Mouse (Mus musculus) CH12F3 (cell line): ENCODE measurements around the gene Prr5.

Source experiments
- in situ Hi-C: fragments of 300-500 bp; cut with MboI; formaldehyde crosslinking; loops from 2 replicates; pipeline ENCODE4 v1.14.3; 2020; ENCODE audit warnings: low sequenced_read_pairs

Prr5 gene

GRCm38 (mm10) chr15:84668938-84669747 is at the start of gene Prr5:
Prr5 (plus strand) TSS chr15:84669620.
- in situ Hi-C loops = no loop called here

- in situ Hi-C loops = no loop called here
These were observed 49.4 kb upstream of the Prr5 start for GRCm38 (mm10) chr15:84620028-84620427.

DNA sequence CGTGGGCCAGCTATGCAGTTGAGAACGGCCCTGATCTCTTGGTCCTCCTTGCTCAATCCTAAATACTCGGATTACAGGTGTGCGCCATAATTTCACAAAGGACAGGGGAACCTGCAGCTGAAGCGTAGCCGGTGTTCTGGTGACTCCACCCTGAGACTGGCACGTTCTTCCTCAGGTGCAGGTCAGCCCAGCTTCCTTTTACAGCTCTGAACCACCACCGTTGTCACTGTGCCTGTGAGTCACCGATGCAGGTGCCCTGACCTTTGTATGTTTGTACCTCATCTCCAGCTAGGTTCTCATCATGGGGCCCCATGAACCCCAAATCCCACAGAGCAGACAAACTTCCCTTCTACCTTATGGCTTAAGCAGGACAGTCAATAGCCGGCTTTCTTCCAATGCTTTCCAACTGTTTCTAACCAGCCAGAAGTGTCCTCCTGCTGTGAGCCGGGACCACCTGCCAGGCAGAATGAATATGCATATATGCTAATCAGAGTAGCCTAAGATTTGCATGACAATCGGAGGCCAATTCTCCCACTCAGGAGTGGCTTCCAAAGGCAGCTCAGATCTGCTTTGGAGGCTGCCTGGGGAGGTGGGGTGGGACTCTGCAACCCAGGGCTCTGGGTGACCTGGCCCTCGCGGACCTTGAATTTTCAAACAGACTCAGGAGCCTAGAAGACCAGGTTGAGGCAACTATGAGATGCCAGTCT is 47.5 kb upstream of the Prr5 start:
- in situ Hi-C loops = no loop called here

DNA sequence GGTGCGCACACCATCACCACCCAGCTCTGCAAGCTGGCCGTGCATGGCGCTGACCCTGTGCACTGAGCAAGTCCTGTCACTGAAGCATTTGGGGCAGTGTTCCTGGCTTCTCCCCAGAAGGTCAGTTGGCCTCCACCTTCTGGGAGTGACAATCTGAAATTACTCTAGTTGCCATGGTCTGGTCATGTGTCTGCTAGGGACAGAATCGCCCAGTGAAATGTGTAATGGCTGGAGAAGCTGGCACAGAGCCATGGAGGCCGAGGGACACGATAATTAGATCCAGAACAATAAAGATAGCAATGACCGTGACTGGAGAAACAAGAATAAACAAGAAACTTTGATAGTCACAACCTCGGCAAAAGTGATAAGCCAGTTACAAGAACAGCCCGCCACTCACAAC is 44.5 kb upstream of the Prr5 start:
- in situ Hi-C loops = loop anchor here (25.0 kb wide), 1 partner anchor 513 kb away; the partner anchor contains the start of genes Pnpla5 and Sult4a1

- in situ Hi-C loops = loop anchor here (25.0 kb wide), 1 partner anchor 514 kb away; the partner anchor contains the start of genes Pnpla5 and Sult4a1
These were observed 43.6 kb upstream of the Prr5 start for GRCm38 (mm10) chr15:84625712-84626414.

DNA sequence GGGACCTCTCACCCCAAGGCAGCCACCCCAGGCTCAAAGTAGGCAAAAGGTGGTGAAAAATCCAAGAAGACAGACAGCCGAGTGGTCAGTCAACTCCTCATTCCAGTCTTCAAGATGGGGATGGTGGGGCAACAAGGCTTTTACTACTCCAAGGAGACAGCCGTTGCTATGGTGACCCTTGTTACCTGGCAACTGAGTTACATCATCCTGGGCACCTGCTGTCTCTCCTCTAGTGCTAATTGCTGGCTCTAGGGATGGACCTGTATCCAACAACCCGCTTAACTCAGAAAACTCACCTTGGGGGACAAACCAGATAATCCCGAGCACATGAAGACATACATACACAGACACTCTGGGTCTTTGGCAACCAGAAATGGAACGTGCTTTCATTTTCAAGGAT is 42.1 kb upstream of the Prr5 start:
- in situ Hi-C loops = loop anchor here (25.0 kb wide), 1 partner anchor 515 kb away; the partner anchor contains the start of genes Pnpla5 and Sult4a1

DNA sequence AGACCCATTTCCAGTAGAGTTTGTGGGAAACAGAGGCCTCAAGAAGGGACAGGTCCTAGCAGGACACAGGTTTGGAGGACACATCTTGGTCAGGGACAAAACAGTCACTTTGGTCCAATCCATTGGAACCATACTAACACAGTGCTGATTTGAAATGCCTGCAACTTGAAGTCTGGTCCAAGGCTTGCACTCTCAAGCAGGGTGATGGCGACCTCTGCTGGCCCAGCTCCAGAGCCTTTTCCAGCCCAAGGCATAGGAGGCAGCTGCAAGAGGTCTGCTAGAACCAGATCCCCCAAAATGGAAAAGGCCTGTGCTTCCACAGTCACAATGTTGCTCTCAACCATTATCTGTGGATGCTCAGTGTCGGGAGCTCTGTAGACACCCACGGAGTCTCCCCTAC is 39.7 kb upstream of the Prr5 start:
- in situ Hi-C loops = loop anchor here (25.0 kb wide), 1 partner anchor 517 kb away; the partner anchor contains the start of genes Pnpla5 and Sult4a1

- in situ Hi-C loops = loop anchor here (25.0 kb wide), 1 partner anchor 519 kb away; the partner anchor contains the start of genes Pnpla5 and Sult4a1
These were observed 37.9 kb upstream of the Prr5 start for GRCm38 (mm10) chr15:84631560-84631959.

DNA sequence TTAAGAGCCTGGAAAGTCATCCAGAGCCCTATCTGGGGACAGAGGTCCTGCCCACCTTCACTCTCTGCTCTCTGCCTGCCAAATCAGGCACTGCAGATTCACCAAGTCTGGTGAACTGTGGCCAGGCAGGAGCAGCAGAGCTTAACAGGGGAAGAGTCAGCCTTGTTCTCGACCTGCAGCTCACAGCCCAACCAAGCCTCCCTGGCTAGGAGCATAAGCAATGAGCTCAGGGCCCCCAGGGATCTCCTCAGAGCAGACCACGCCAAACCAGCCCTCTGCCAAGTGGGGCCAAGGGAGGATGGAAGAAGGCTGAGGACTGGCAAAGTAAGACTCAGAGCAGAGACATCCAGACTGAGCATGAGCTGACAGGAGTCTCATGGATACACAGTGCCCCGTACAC is 35.1 kb upstream of the Prr5 start:
- in situ Hi-C loops = loop anchor here (25.0 kb wide), 1 partner anchor 522 kb away; the partner anchor contains the start of genes Pnpla5 and Sult4a1

DNA sequence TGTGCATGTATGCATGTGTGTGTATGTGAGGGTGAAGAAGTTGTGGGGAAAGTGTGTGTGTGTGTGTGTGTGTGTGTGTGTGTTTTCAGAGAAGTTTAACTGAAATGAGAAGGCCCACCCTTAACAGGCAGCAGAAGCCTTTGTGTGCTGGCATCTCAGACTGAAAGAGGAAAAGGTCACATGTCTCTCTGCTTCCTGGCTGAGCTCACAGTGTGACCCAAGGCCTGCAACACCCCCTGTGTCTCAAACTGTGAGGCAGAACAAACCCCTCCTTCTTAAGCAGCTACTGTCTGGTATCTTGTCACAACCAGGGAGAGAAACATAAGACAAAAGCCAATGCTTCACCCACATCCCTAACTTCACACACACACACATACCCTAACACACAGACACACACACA is 31.0 kb upstream of the Prr5 start:
- in situ Hi-C loops = loop anchor here (25.0 kb wide), 1 partner anchor 526 kb away; the partner anchor contains the start of genes Pnpla5 and Sult4a1

DNA sequence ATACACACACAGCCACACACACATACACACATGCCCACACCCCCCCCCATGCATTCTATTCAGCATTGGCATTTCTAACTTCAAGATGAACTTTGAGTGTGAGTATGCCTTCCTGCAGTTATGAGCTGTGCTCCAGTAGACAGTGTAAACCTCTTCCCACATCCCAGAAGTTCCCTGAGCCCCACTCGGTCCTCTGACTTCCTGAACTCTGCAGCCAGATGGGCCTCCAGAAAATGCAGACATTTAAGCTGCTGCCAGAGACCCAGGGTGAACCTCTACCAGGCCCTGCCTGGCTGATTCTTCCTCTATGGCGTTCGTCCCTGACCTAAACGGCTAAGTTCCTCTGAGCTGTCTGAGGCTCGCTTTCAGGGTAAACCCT is 30.4 kb upstream of the Prr5 start:
- in situ Hi-C loops = loop anchor here (25.0 kb wide), 1 partner anchor 527 kb away; the partner anchor contains the start of genes Pnpla5 and Sult4a1

DNA sequence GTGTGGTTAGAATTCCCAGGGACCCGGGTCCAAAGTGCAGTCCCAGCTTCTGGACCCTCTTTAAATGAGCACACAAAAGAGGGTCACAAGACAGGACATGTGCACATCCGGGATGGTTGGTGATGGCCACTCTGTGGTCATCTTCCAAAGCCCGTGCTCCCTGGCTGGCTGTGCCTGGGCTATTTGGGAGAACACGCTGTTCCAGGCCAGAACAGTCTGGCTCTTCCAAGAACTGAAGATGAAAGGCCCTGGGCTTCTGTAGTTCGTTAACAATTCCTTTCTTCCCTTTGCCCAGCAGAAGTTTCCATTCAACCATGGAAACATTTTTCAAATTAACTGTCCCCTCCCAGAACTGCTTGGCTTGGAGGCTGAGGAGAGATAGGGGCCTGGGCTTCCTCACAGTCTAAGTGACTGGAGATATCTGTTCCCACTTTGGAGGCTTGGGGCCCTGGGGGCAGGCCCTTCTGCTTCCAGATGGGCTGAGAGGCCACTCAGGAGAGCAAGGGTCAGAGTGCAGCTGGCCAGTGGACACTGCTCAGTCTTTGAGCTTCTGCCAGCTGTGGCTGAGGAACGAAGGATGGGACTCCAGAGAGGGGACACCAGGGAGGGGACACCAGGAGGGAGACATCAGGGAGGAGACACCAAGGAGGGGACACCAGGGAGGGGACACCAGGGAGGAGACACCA is 29.8 kb upstream of the Prr5 start:
- in situ Hi-C loops = loop anchor here (25.0 kb wide), 1 partner anchor 527 kb away; the partner anchor contains the start of genes Pnpla5 and Sult4a1

DNA sequence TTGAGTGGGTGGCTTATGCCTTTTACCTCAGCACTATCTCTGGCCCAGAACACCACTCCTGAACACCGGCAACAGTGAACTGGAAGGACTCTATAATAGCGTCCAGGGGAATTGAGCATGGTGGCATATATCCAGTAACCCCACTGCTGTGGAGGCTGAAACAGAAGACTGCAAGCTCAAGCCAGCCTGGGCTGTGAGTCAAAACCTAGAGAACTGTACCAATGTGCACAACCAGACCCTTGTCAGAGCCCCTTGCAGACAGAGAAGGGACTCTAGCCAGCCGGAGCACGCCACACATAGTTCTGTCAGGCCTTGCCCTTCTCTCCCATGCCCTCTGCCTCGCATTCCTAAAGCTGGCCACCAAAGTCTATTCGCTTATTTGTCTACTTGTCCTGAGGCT is 28.7 kb upstream of the Prr5 start:
- in situ Hi-C loops = loop anchor here (25.0 kb wide), 1 partner anchor 528 kb away; the partner anchor contains the start of genes Pnpla5 and Sult4a1

- in situ Hi-C loops = loop anchor here (25.0 kb wide), 1 partner anchor 529 kb away; the partner anchor contains the start of genes Pnpla5 and Sult4a1
These were observed 28.3 kb upstream of the Prr5 start for GRCm38 (mm10) chr15:84641127-84641526.

GRCm38 (mm10) chr15:84641948-84642347 is 27.5 kb upstream of the Prr5 start:
- in situ Hi-C loops = loop anchor here (25.0 kb wide), 1 partner anchor 530 kb away; the partner anchor contains the start of genes Pnpla5 and Sult4a1

GRCm38 (mm10) chr15:84643178-84643577 is 26.2 kb upstream of the Prr5 start:
- in situ Hi-C loops = loop anchor here (25.0 kb wide), 1 partner anchor 531 kb away; the partner anchor contains the start of genes Pnpla5 and Sult4a1

GRCm38 (mm10) chr15:84651481-84651880 is 17.9 kb upstream of the Prr5 start:
- in situ Hi-C loops = no loop called here

- in situ Hi-C loops = no loop called here
These were observed 16.3 kb upstream of the Prr5 start for GRCm38 (mm10) chr15:84653151-84653550.
